Mouse (Mus musculus) C2C12 (cell line): ENCODE results near the gene Gm13090.

Source experiments
- CEBPB ChIP-seq: IDR thresholded peaks from one replicate; pipeline ENCODE4 v1.6.1; 2011; ENCODE audit warnings: low read depth, mild to moderate bottlenecking, control low read depth, moderate library complexity
- CTCF ChIP-seq: IDR thresholded peaks from one replicate; pipeline ENCODE4 v1.5.1; 2011; ENCODE audit not compliant: control insufficient read depth, insufficient read depth, insufficient read length
- FOSL1 ChIP-seq: IDR thresholded peaks from one replicate; pipeline ENCODE4 v1.8.0; 2011; ENCODE audit warnings: mild to moderate bottlenecking, low read length; ENCODE audit not compliant: poor library complexity, insufficient read depth, severe bottlenecking
- MAX ChIP-seq: IDR thresholded peaks from one replicate; pipeline ENCODE4 v1.6.1; 2011; ENCODE audit warnings: mild to moderate bottlenecking, control low read depth
- MYOD1 ChIP-seq: IDR thresholded peaks from one replicate; pipeline ENCODE4 v1.6.1; 2011; ENCODE audit warnings: low read depth; ENCODE audit not compliant: control insufficient read depth, insufficient read length
- USF1 ChIP-seq: IDR thresholded peaks from one replicate; pipeline ENCODE4 v1.6.1; 2011; ENCODE audit warnings: low read depth, mild to moderate bottlenecking, control low read depth, moderate library complexity

- TF ChIP-seq CTCF (no peak), USF1 (no peak), MAX (no peak), MYOD1 (no peak), CEBPB (no peak), FOSL1 (no peak)
Measured at GRCm38 (mm10) chr4:151108028-151108771, 18.8 kb downstream of the Gm13090 start.
